Mouse (Mus musculus) ovary, postnatal 14 days (tissue): ENCODE data around the gene Herc6.
A peak's percentile ranks its signal among the peaks of the same experiment; 100 is the strongest.

Source experiments
- DNase-seq: peaks from one replicate; pipeline ENCODE4 v3.0.0; 2022; ENCODE audit warnings: low spot score

Gene Herc6

GRCm38 (mm10) chr6:57571587-57571986 lies 9.2 kb upstream of the Herc6 start:
- no peak for DNase-seq

GRCm38 (mm10) chr6:57581595-57581994 lies 795 bp downstream of the Herc6 start:
- no peak for DNase-seq

- DNase-seq: no peak
Observed at GRCm38 (mm10) chr6:57582356-57582755, 1.6 kb downstream of the Herc6 start.

GRCm38 (mm10) chr6:57605546-57606307 lies 24.9 kb downstream of the Herc6 start:
- DNase-seq: no peak

GRCm38 (mm10) chr6:57607999-57608398 lies 27.2 kb downstream of the Herc6 start:
- no peak for DNase-seq

- peak; percentile 1 for DNase-seq
Observed at GRCm38 (mm10) chr6:57609631-57610030, 28.8 kb downstream of the Herc6 start.

GRCm38 (mm10) chr6:57615788-57616187 lies 35.0 kb downstream of the Herc6 start:
- DNase-seq: no peak

- DNase-seq: no peak
Observed at GRCm38 (mm10) chr6:57639531-57639930, 58.7 kb downstream of the Herc6 start.

GRCm38 (mm10) chr6:57641789-57642188 lies 61.0 kb downstream of the Herc6 start:
- DNase-seq: peak; percentile 15

GRCm38 (mm10) chr6:57647256-57647655 lies 66.5 kb downstream of the Herc6 start:
- DNase-seq: no peak

GRCm38 (mm10) chr6:57661295-57661694 lies 80.5 kb downstream of the Herc6 start:
- no peak for DNase-seq

GRCm38 (mm10) chr6:57684156-57684555 lies 103.4 kb downstream of the Herc6 start:
- no peak for DNase-seq

- DNase-seq: peak; percentile 68
Observed at GRCm38 (mm10) chr6:57691467-57692261, 110.9 kb downstream of the Herc6 start, which contains the start of gene Pyurf. Gene Pyurf, minus strand, starts transcription at chr6:57692078.

- no peak for DNase-seq
Observed at GRCm38 (mm10) chr6:57693116-57693515, 112.3 kb downstream of the Herc6 start.

- DNase-seq: no peak
Observed at GRCm38 (mm10) chr6:57701686-57702085, 120.9 kb downstream of the Herc6 start.

GRCm38 (mm10) chr6:57702376-57702742 lies 121.6 kb downstream of the Herc6 start, which contains the start of gene Lancl2:
Gene Lancl2, plus strand, starts transcription at chr6:57702540.
- peak; percentile 15 for DNase-seq

GRCm38 (mm10) chr6:57702743-57703499 lies 122.1 kb downstream of the Herc6 start:
- DNase-seq: peak; percentile 90

- DNase-seq: no peak
Observed at GRCm38 (mm10) chr6:57703703-57704102, 122.9 kb downstream of the Herc6 start.

GRCm38 (mm10) chr6:57706721-57707120 lies 125.9 kb downstream of the Herc6 start:
- DNase-seq: no peak

GRCm38 (mm10) chr6:57711726-57712125 lies 130.9 kb downstream of the Herc6 start:
- no peak for DNase-seq
